Mouse (Mus musculus) heart, adult 2 months (tissue): ENCODE measurements around the gene Adamtsl1. TPM values are rescaled to one million over a fixed set of nuclear protein-coding genes. Genes with fewer than 3 reads are reported as not detected.

Experiments used
- DNase-seq, 2 experiments: peaks; one replicate each; pipeline ENCODE4 v3.0.0; 2021
- H3K27ac ChIP-seq: fragments of 200-600 bp; 2 replicates; pipeline ENCODE4 v1.8.1; 2022
- H3K27me3 ChIP-seq: fragments of 200-500 bp; 2 replicates; pipeline ENCODE4 v1.6.1; 2012; ENCODE audit warnings: mild to moderate bottlenecking, low read length, inconsistent platforms, mixed read lengths; ENCODE audit not compliant: control insufficient read depth, insufficient read depth
- H3K36me3 ChIP-seq: fragments of 200-500 bp; 2 replicates; pipeline ENCODE4 v1.6.1; 2012; ENCODE audit warnings: low read length, inconsistent platforms; ENCODE audit not compliant: control insufficient read depth, insufficient read depth
- H3K4me1 ChIP-seq: fragments of 200-500 bp; 2 replicates; pipeline ENCODE4 v1.6.1; 2011; ENCODE audit warnings: low read length; ENCODE audit not compliant: control insufficient read depth, insufficient read depth
- H3K4me3 ChIP-seq: fragments of 200-600 bp; 2 replicates; pipeline ENCODE4 v1.8.1; 2022
- H3K79me2 ChIP-seq: fragments of 200-500 bp; replicated peaks from 2 replicates; pipeline ENCODE4 v1.6.1; 2012; ENCODE audit warnings: mild to moderate bottlenecking, inconsistent platforms, low read length, moderate library complexity, mixed read lengths; ENCODE audit not compliant: control insufficient read depth, insufficient read depth
- H3K9ac ChIP-seq: fragments of 200-500 bp; 2 replicates; pipeline ENCODE4 v1.6.1; 2012; ENCODE audit warnings: low read depth, mild to moderate bottlenecking, control low read depth, inconsistent platforms, low read length, mixed read lengths
- CTCF ChIP-seq: fragments of 200-600 bp; IDR thresholded peaks from 2 replicates; pipeline ENCODE4 v1.8.1; 2022; ENCODE audit warnings: antibody characterized with exemption, mild to moderate bottlenecking, moderate library complexity
- EP300 ChIP-seq: fragments of 200-500 bp; IDR thresholded peaks from 2 replicates; pipeline ENCODE4 v1.6.1; 2011; ENCODE audit warnings: low read depth, low read length, control low read depth; ENCODE audit not compliant: insufficient read depth
- POLR2A ChIP-seq: fragments of 200-500 bp; IDR thresholded peaks from 2 replicates; pipeline ENCODE4 v1.6.1; 2011; ENCODE audit warnings: mild to moderate bottlenecking, low read depth, low read length, control low read depth; ENCODE audit not compliant: insufficient read depth
- WGBS: fragments of 180-500 bp; shearing (Covaris S2); methylation state at CpG from one replicate; pipeline ENCODE4 v1.1.7; 2018; 5-methylcytosine and 5-hydroxymethylcytosine counted together
- intact Hi-C: fragments of 180-260 bp; cut with DNase I; formaldehyde crosslinking; loops from one replicate; pipeline ENCODE4 v1.15.1; 2025
- polyA plus RNA-seq: library from polyadenylated mRNA; depleted of rRNA; stranded (reverse); fragments of >200 nt; gene quantifications from 2 replicates; pipeline ENCODE4 v1.2.3, GENCODE M21; 2012
- total RNA-seq, 2 experiments: library from RNA; stranded (reverse); gene quantifications; 2 replicates each; pipeline ENCODE4 v1.2.3; 2021

The Adamtsl1 gene
- total and polyA plus RNA-seq, 3 experiments, result 2.2 to 3.2 (median 2.4) TPM

- WGBS, result 77% methylated on average over 2 of the region's 2 CpGs
- Histone ChIP-seq H3K27ac (no peak overlapping the region), H3K4me1 (no peaks in the 10 kb centered on the region), H3K9ac (no peak overlapping the region), H3K27me3 (no peaks in the 10 kb centered on the region), H3K36me3 (no peaks in the 10 kb centered on the region), H3K4me3 (no peak overlapping the region), H3K79me2 (no peaks in the 10 kb centered on the region)
- no peak for DNase-seq
- TF ChIP-seq EP300, result no peak
- no peak for TF ChIP-seq CTCF
- no peak for TF ChIP-seq POLR2A
- intact Hi-C loops, result no loop called here
These were observed 427.9 kb downstream of the Adamtsl1 start for GRCm38 (mm10) chr4:85941857-85942256.

DNA sequence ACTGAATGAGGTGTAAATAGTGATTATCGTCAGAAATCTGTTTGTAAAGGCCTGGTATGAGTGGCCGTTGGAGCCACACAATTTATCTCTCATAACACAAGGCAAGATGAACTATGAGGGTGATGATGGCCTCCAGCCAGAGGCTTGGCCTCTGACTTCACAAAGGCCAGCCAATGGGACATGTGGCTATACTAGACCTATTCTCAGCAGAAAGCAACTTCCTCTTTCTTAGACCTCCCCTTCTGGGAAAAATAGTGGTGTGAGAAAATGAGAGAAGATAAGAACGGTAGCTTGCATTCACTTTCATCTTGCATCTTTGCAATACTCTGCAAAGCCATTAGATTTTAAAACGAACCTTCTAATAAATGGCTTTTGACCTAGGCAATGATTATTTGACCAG lies 439.6 kb downstream of the Adamtsl1 start:
- no peaks in the 10 kb centered on the region for H3K79me2 ChIP-seq
- H3K4me1 ChIP-seq, result no peaks in the 10 kb centered on the region
- H3K4me3 ChIP-seq, result no peak overlapping the region
- TF ChIP-seq CTCF (no peak), POLR2A (no peak), EP300 (no peak)
- no peak overlapping the region for H3K9ac ChIP-seq
- no peaks in the 10 kb centered on the region for H3K27me3 ChIP-seq
- H3K36me3 ChIP-seq, result no peaks in the 10 kb centered on the region
- DNase-seq, result no peak
- no peak overlapping the region for H3K27ac ChIP-seq
- 46% methylated on average over 4 of the region's 4 CpGs for WGBS
- intact Hi-C loops, result no loop called here

GRCm38 (mm10) chr4:85955387-85955786 lies 441.4 kb downstream of the Adamtsl1 start:
- H3K27me3 ChIP-seq, result no peaks in the 10 kb centered on the region
- H3K79me2 ChIP-seq, result no peaks in the 10 kb centered on the region
- no peak overlapping the region for H3K4me3 ChIP-seq
- no peaks in the 10 kb centered on the region for H3K36me3 ChIP-seq
- no peak overlapping the region for H3K27ac ChIP-seq
- no peak overlapping the region for H3K9ac ChIP-seq
- DNase-seq, result no peak
- TF ChIP-seq CTCF (no peak), EP300 (no peak), POLR2A (no peak)
- WGBS, result 56% methylated on average over 3 of the region's 3 CpGs
- intact Hi-C loops, result no loop called here
- no peaks in the 10 kb centered on the region; the same call in 1 of the 2 replicates for H3K4me1 ChIP-seq

DNA sequence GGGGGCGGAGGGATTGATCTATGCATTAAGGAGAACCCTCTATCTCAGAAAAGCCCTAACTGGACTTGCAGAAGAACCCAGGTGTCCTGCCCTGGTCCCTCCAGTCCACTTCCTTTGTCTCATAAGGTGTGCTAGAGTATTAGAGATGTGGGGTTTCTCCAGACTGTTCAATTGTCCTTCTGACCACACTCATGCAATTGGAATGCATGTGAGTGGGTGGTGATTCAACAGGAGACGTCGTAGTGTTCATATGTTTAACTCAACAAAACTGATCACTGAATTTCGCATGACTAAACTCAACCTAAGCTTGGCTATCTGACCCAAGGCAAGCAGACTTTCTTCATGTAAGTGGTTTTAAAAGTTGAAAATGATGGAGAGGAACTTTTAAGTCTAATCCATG lies 443.3 kb downstream of the Adamtsl1 start:
- no peaks in the 10 kb centered on the region; the same call in 1 of the 2 replicates for H3K4me1 ChIP-seq
- intact Hi-C loops, result no loop called here
- no peak overlapping the region for H3K27ac ChIP-seq
- no peak for DNase-seq
- H3K27me3 ChIP-seq, result no peaks in the 10 kb centered on the region
- no peak overlapping the region for H3K9ac ChIP-seq
- 83% methylated on average over 4 of the region's 4 CpGs for WGBS
- TF ChIP-seq POLR2A (no peak), CTCF (no peak), EP300 (no peak)
- H3K79me2 ChIP-seq, result no peaks in the 10 kb centered on the region
- H3K4me3 ChIP-seq, result no peak overlapping the region
- H3K36me3 ChIP-seq, result no peaks in the 10 kb centered on the region

DNA sequence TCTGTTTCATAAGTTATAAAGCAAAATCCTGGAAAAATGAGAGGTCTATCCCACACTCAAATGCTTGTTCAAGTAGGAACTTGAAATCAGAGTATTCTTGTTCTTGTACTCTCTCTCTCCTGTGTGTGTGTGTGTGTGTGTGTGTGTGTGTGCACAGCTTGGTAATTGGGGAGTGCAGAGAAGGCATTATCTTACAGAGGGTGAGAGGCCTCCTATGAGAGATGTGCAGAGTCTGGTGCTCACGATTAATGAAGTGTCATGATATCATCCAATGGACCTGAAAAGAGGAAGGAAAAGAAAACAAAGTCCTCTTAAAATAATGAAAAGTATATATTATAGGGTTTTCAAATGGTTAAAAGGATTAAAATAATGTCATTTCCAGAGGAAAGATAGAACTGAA lies 443.9 kb downstream of the Adamtsl1 start:
- no peak for TF ChIP-seq EP300
- DNase-seq, result no peak
- H3K9ac ChIP-seq, result no peak overlapping the region
- H3K4me1 ChIP-seq, result no peaks in the 10 kb centered on the region; the same call in 1 of the 2 replicates
- intact Hi-C loops, result no loop called here
- no peak overlapping the region for H3K4me3 ChIP-seq
- WGBS, result 75% methylated on average over 1 of the region's 1 CpGs
- no peak overlapping the region for H3K27ac ChIP-seq
- no peaks in the 10 kb centered on the region for H3K27me3 ChIP-seq
- H3K36me3 ChIP-seq, result no peaks in the 10 kb centered on the region
- no peaks in the 10 kb centered on the region for H3K79me2 ChIP-seq

DNA sequence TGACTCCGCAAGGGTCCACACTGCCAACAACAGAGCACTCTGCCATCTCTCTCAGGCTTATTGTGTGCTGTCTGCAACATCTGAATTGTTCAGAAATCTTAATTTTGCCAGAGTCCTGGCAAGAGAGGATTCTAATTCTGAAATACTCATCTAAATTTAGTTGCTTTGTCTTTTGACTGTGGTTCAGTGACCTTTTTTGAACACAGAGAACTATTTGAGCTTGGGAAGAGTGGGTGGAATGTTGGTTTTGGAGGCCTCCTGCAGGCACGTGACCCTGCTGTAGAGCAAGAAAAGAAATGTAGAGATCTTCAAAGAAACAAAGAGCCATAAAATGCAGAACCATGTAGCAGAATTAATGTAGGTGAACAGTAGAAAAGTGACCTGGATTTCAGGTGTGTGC lies 445.0 kb downstream of the Adamtsl1 start:
- Histone ChIP-seq H3K27me3 (no peaks in the 10 kb centered on the region), H3K36me3 (no peaks in the 10 kb centered on the region), H3K27ac (no peak overlapping the region), H3K4me3 (no peak overlapping the region), H3K9ac (no peak overlapping the region), H3K4me1 (no peaks in the 10 kb centered on the region; the same call in 1 of the 2 replicates), H3K79me2 (no peaks in the 10 kb centered on the region)
- intact Hi-C loops, result no loop called here
- TF ChIP-seq POLR2A (no peak), CTCF (no peak), EP300 (no peak)
- DNase-seq, result no peak
- 59% methylated on average over 2 of the region's 2 CpGs for WGBS
